Mouse (Mus musculus): ENCODE data around the gene 2700097O09Rik.
"Not testable (repeated sequence)": the region's sequence is repeated elsewhere in the genome, so short reads cannot be mapped to it uniquely, and the experiment has no call there.

- not testable (repeated sequence) for TF ChIP-seq CTCF (IDR thresholded peaks at IDR 0.05; ENCODE audit: low read depth); EP300 (optimal IDR thresholded peaks at IDR 0.05)
Observed at GRCm38 (mm10) chr12:55002532-55002931, 77.4 kb downstream of the 2700097O09Rik start.
